Mouse (Mus musculus) ES-E14 (cell line): ENCODE measurements around the gene Vps11. TPM values are rescaled to one million over a fixed set of nuclear protein-coding genes. Genes with fewer than 3 reads are reported as not detected.

Experiments used
- DNase-seq: peaks from one replicate; pipeline ENCODE4 v3.0.0-alpha.2; 2013; ENCODE audit warnings: low read depth, low spot score
- H3K27ac ChIP-seq: 2 replicates; pipeline ENCODE4 v1.5.1; 2012; ENCODE audit warnings: low read depth, mild to moderate bottlenecking, low read length, moderate library complexity, mixed read lengths; ENCODE audit not compliant: poor library complexity, insufficient read depth, severe bottlenecking
- H3K36me3 ChIP-seq: 2 replicates; pipeline ENCODE4 v1.6.1; 2012; ENCODE audit warnings: mild to moderate bottlenecking, low read length, moderate library complexity, mixed read lengths; ENCODE audit not compliant: control insufficient read depth, poor library complexity, insufficient read depth, severe bottlenecking
- H3K4me1 ChIP-seq, 2 experiments: fragments of 150-350 bp in 1 of 2; sonication (generic) in 1 of 2; 2 replicates each; pipeline ENCODE4 v1.6.1; 2012; ENCODE audit warnings: low read length in 2 of 2, mild to moderate bottlenecking in 1 of 2, mixed read lengths in 1 of 2; ENCODE audit not compliant: control insufficient read depth in 2 of 2, insufficient read depth in 2 of 2, poor library complexity in 1 of 2
- H3K4me3 ChIP-seq, 2 experiments: fragments of 150-350 bp in 1 of 2; sonication (generic) in 1 of 2; 2 replicates each; pipeline ENCODE4 v1.5.1; 2012; ENCODE audit warnings: low read length in 2 of 2, low read depth in 1 of 2, mild to moderate bottlenecking in 1 of 2, mixed read lengths in 1 of 2; ENCODE audit not compliant: insufficient read depth in 1 of 2, poor library complexity in 1 of 2, severe bottlenecking in 1 of 2
- H3K9ac ChIP-seq: 2 replicates; pipeline ENCODE4 v1.6.1; 2012; ENCODE audit warnings: low read depth, mild to moderate bottlenecking, low read length, mixed read lengths; ENCODE audit not compliant: poor library complexity, insufficient read depth, severe bottlenecking
- H3K9me3 ChIP-seq: fragments of 150-350 bp; sonication (generic); 2 replicates; pipeline ENCODE4 v1.6.1; 2012; ENCODE audit warnings: low read depth, mild to moderate bottlenecking, low read length; ENCODE audit not compliant: control insufficient read depth, insufficient read depth
- CHD2 ChIP-seq: IDR thresholded peaks from 2 replicates; pipeline ENCODE4 v1.6.1; 2014; ENCODE audit warnings: mild to moderate bottlenecking, low read depth, low read length, inconsistent platforms
- HCFC1 ChIP-seq: IDR thresholded peaks from 2 replicates; pipeline ENCODE4 v1.6.1; 2012; ENCODE audit warnings: low read length, inconsistent platforms, borderline replicate concordance; ENCODE audit not compliant: insufficient read depth
- MAFK ChIP-seq: IDR thresholded peaks from 2 replicates; pipeline ENCODE4 v1.6.1; 2014; ENCODE audit warnings: mild to moderate bottlenecking, low read depth, low read length, inconsistent platforms; ENCODE audit not compliant: insufficient read depth
- ZC3H11A ChIP-seq: IDR thresholded peaks from 2 replicates; pipeline ENCODE4 v1.6.1; 2012; ENCODE audit warnings: low read depth, mild to moderate bottlenecking, inconsistent platforms, low read length, borderline replicate concordance
- ZNF384 ChIP-seq: IDR thresholded peaks from 2 replicates; pipeline ENCODE4 v1.6.1; 2012; ENCODE audit warnings: low read depth, low read length, inconsistent platforms
- in situ Hi-C, 2 experiments: fragments of 600-800 bp; cut with MboI; formaldehyde crosslinking; loops; one replicate each; pipeline ENCODE4 v1.15.1; 2025; ENCODE audit warnings: low sequenced_read_pairs in 2 of 2, inconsistent platforms in 1 of 2; ENCODE audit not compliant: unreplicated experiment in 2 of 2
- total RNA-seq: library from RNA; depleted of rRNA; stranded (reverse); fragments of 300-350 nt; gene quantifications from 2 replicates; pipeline ENCODE4 v1.2.3, GENCODE M21; 2012

Gene Vps11
- total RNA-seq, 1 experiment: 35.0 TPM

GRCm38 (mm10) chr9:44313476-44314256 is 47.8 kb downstream of the Vps11 start:
- Histone ChIP-seq H3K4me1 (peaks cover 0 to 22% of the 10 kb centered on the region in 2 experiments; a peak in 3 of 4 replicates), H3K9ac (no peak overlapping the region), H3K4me3 (no peak overlapping the region), H3K27ac (no peak overlapping the region), H3K9me3 (no peaks in the 10 kb centered on the region), H3K36me3 (no peaks in the 10 kb centered on the region)
- DNase-seq: no peak
- in situ Hi-C loops: no loop called here
- TF ChIP-seq ZNF384 (no peak), HCFC1 (no peak), CHD2 (no peak), MAFK (no peak)

- Histone ChIP-seq H3K27ac (no peak overlapping the region), H3K4me3 (peak overlapping the region; percentile 20 to 22; a peak in 3 of 4 replicates)
Observed at GRCm38 (mm10) chr9:44311136-44312134, 50.0 kb downstream of the Vps11 start.

GRCm38 (mm10) chr9:44310750-44311135 is 50.7 kb downstream of the Vps11 start:
- Histone ChIP-seq H3K4me1 (peaks cover 3 to 24% of the 10 kb centered on the region in 2 experiments), H3K9ac (0 out of 2 replicates have a peak overlapping the region, but pooled peaks have one; percentile 1), H3K9me3 (no peaks in the 10 kb centered on the region), H3K36me3 (no peaks in the 10 kb centered on the region), H3K4me3 (peak overlapping the region; percentile 20 to 22; a peak in 2 of 4 replicates), H3K27ac (no peak overlapping the region)
- no peak for DNase-seq
- in situ Hi-C loops: no loop called here
- TF ChIP-seq ZC3H11A: no peak
- TF ChIP-seq HCFC1: no peak
- TF ChIP-seq MAFK: no peak
- no peak for TF ChIP-seq ZNF384
- no peak for TF ChIP-seq CHD2

More at GRCm38 (mm10) chr9:44311136-44312134, 50.0 kb downstream of the Vps11 start:
- H3K36me3 ChIP-seq: no peaks in the 10 kb centered on the region
- no peak for DNase-seq
- in situ Hi-C loops: no loop called here
- peaks cover 1 to 24% of the 10 kb centered on the region in 2 experiments; a peak in 3 of 4 replicates for H3K4me1 ChIP-seq
- no peak for TF ChIP-seq ZNF384
- H3K9ac ChIP-seq: 0 out of 2 replicates have a peak overlapping the region, but pooled peaks have one; percentile 1
- H3K9me3 ChIP-seq: no peaks in the 10 kb centered on the region

GRCm38 (mm10) chr9:44309756-44310155 is 51.7 kb downstream of the Vps11 start:
- H3K4me1 ChIP-seq: peaks cover 4 to 24% of the 10 kb centered on the region in 2 experiments
- TF ChIP-seq CHD2: no peak
- no peak for TF ChIP-seq ZC3H11A
- TF ChIP-seq HCFC1: no peak
- TF ChIP-seq ZNF384: no peak
- no peak for TF ChIP-seq MAFK
- no peak overlapping the region for H3K9ac ChIP-seq
- DNase-seq: no peak
- H3K36me3 ChIP-seq: no peaks in the 10 kb centered on the region
- H3K9me3 ChIP-seq: no peaks in the 10 kb centered on the region
- H3K27ac ChIP-seq: no peak overlapping the region
- in situ Hi-C loops: no loop called here
- H3K4me3 ChIP-seq: no peak overlapping the region
